Mouse (Mus musculus) gastrocnemius, postnatal 14 days (tissue): ENCODE measurements around the gene Adam19. TPM values are rescaled to one million over a fixed set of nuclear protein-coding genes. Genes with fewer than 3 reads are reported as not detected.
A peak's percentile ranks its signal among the peaks of the same experiment; 100 is the strongest.

ENCODE experiments used
- DNase-seq: peaks from one replicate; pipeline ENCODE4 v3.0.0; 2021; ENCODE audit warnings: mixed read lengths
- intact Hi-C: fragments of 180-260 bp; cut with DNase I; formaldehyde crosslinking; loops from one replicate; pipeline ENCODE4 v1.15.1; 2025; ENCODE audit warnings: low total_unique reads
- long read RNA-seq, 2 experiments: library from polyadenylated mRNA; stranded (forward); transcript quantifications; one replicate each; pipeline ENCODE4 v2.0.0; 2021
- total RNA-seq, 2 experiments: library from RNA; stranded (reverse); gene quantifications; 2 replicates each; pipeline ENCODE4 v1.2.3; 2021

The Adam19 gene
- total RNA-seq: 10 to 100 TPM; 13.0 to 22.2 TPM
- long read RNA-seq, experiment 1, partial matches to known transcripts: 0 of 5 reads
- long read RNA-seq, experiment 1, other reads (novel, unspliced or antisense): 5 of 5 reads
- long read RNA-seq, experiment 2, full-length matches to known transcripts: 2 of 9 reads
- long read RNA-seq, experiment 2, partial matches to known transcripts: 3 of 9 reads
- long read RNA-seq, experiment 2, other reads (novel, unspliced or antisense): 4 of 9 reads

- intact Hi-C loops: loop anchor here (5.0 kb wide), 1 partner anchor 71 kb away; no protein-coding TSS in a partner anchor
- peak; percentile 84 for DNase-seq
Measured at GRCm38 (mm10) chr11:46055896-46056769, at the start of gene Adam19. TSS of gene Adam19 (plus strand) at chr11:46055992.

GRCm38 (mm10) chr11:46016061-46016460 is 39.7 kb upstream of the Adam19 start:
- intact Hi-C loops: loop anchor here (5.0 kb wide), 1 partner anchor 196 kb away; no protein-coding TSS in a partner anchor
- DNase-seq: peak; percentile 63

GRCm38 (mm10) chr11:46020246-46020645 is 35.5 kb upstream of the Adam19 start:
- intact Hi-C loops: no loop called here

DNA sequence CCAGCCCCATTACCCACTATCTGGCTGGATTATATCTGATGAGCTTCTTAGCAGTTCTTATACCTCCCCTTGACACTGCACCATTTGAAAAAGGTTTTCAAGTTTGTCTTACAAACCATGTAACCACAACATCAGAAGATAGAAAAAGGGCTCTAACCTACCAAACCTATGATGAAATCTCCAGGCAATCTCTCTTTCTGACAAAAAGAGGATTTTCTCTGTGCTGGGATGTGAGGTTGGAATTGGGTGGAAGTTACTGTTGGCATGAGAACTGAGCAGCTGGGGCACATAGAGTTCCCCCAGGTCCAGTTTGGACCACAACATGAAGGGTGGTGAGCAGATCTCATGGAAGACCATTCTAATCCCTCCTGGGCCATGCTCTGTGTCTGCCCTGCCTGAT is 33.9 kb upstream of the Adam19 start:
- no peak for DNase-seq
- intact Hi-C loops: no loop called here

More at GRCm38 (mm10) chr11:46020246-46020645, 35.5 kb upstream of the Adam19 start:
- DNase-seq: no peak

DNA sequence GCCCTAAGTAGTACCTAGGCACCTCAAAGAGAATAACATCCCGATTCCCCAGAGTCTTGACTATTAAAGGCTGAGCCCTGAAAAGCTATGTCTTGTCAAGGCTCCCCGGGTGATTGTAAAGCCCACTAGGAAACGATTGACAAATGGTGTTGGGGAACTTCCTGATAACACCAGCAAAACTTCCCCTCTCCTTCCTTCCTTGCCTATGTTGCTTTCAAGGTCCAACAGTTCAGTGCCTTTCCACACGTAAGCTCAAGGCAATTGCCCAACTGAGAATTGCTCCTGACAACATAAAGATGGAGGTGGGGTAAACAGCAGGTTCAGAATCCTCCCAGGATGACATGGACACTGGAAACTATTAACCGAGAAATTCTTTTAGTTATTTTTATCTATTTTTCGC is 32.8 kb upstream of the Adam19 start:
- intact Hi-C loops: no loop called here
- no peak for DNase-seq

- intact Hi-C loops: no loop called here
- DNase-seq: peak; percentile 63
Measured at GRCm38 (mm10) chr11:46025962-46026392, 29.8 kb upstream of the Adam19 start.

DNA sequence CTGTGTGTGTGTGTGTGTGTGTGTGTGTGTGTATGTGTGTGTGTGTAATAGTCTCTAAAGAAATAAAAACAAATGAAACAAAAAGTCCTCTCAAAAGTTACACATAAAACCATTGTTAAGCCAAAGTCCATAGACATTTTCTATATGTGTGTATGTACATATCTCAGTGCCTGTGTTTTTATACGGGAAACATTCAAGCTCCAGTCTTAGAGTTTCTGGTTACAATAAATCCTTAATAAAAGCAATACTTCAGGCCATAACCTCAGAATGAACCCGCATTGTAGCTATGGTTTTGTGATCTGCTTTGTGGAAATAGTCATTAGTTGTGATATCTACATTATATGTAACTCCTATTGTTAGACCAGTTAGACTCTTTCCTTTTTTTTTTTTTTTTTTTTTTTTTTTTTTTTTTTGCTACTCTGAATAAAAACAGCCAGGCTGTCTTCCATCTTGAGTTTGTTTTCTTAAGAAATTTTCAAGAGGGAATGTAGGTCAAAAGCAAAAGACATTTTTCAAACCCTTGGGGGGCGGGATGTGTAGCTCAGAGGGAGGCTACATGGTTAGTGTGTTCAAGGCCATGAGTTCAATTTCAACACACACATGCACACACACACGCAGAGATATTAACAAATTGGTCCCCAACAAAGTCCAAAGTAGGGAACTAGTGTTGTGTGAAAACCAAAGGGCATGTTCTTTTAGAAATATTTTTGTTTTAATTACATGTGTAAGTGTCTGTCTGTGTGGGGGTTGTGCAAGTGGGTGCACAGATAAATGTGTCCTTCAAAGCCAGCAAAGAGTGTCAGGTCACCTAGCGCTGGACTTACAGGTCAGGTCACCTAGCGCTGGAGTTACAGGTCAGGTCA is 27.6 kb upstream of the Adam19 start:
- no peak for DNase-seq
- intact Hi-C loops: no loop called here

GRCm38 (mm10) chr11:46029485-46029884 is 26.3 kb upstream of the Adam19 start:
- DNase-seq: no peak
- intact Hi-C loops: no loop called here

- intact Hi-C loops: no loop called here
- no peak for DNase-seq
Measured at GRCm38 (mm10) chr11:46030026-46030425, 25.8 kb upstream of the Adam19 start.

DNA sequence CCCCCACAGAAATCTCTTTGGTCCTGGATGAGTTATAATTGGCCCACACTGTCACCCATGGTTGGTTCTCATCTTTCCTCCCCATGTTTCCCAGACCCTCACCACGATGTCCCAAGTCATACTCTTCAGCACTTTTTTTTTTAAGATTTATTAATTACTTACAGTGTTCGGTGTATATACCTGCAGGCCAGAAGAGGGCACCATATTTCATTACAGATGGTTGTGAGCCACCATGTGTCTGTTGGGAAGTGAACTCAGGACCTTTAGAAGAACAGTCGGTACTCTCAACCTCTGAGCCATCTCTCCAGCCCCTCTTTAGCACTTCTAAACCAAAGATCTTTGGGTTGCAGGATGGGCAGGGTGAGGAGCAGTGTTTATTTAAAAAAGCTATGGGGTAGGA is 24.3 kb upstream of the Adam19 start:
- no peak for DNase-seq
- intact Hi-C loops: no loop called here

DNA sequence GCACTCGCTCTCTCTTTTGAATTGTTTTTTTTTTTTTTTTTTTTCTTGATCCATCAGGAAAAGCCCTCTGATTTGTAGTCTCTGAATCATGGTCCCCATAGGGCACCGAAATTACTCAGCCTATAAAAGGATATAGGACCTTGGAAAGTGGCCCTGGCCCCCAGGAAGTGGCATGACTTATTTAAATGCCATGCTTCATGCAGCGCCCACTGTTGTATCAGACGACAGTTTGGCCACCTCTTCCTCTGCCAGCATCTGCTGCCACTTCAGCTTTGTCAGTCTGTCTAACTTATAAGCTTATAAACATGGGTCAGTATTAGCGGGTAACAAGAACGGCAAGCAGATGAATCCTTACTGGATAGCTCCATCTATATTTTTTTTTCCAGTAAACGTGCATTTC is 22.8 kb upstream of the Adam19 start:
- intact Hi-C loops: no loop called here
- DNase-seq: no peak

- intact Hi-C loops: no loop called here
Measured at GRCm38 (mm10) chr11:46036374-46036773, 19.4 kb upstream of the Adam19 start.

GRCm38 (mm10) chr11:46038901-46039300 is 16.9 kb upstream of the Adam19 start:
- DNase-seq: no peak
- intact Hi-C loops: no loop called here

More at GRCm38 (mm10) chr11:46036374-46036773, 19.4 kb upstream of the Adam19 start:
- no peak for DNase-seq

DNA sequence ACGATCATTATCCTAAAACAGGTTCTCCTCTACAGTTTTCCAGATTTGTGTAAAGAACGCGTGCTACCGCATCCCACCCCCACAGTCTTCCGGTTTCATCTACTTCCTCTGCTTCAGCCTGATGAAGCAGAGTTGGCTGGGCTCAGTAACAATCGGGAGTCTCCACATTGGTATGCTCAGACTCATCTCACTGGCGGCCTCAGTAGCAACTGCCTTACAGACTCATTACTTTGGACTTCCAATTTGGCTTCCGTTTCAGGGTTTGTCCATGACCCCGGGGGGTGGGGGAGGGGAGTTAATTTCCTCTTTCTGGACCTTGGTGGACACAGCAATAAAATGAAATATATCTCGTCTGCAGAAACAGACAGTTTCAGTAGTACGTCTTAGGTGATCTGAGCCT is 16.5 kb upstream of the Adam19 start:
- DNase-seq: peak; percentile 52
- intact Hi-C loops: no loop called here

DNA sequence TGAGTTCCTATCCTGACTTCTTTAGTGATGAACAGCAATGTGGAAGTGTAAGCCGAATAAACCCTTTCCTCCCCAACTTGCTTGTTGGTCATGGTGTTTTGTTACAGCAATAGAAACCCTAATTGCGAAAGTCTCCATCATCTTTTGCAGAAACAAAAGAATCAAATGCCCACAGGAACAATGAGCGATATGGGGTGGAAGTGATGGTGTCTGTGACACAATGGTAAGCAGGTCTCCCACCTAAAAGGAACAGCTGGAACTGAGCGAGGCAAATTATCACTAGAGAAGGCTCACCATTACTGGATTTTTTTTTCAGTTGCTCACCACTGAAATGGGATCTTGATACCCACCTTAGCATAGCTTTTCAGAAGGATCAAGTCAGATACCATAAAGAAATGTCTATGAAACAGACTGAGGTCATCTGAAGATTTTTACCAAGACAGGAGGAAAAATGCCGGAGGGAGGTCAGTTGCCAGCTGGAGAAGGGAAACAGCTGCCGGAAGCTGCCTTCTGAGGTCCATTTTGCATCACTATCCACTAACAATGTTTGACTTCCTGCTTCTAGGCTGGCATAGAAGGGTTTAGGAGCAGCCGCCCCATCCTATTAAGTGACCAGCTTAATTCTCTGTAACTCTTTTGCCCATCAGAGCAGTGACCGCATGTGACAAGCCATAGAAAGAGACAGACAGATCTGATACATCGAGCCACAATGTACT is 14.8 kb upstream of the Adam19 start:
- intact Hi-C loops: no loop called here
- no peak for DNase-seq

- DNase-seq: no peak
- intact Hi-C loops: no loop called here
Measured at GRCm38 (mm10) chr11:46041607-46042267, 14.1 kb upstream of the Adam19 start.

DNA sequence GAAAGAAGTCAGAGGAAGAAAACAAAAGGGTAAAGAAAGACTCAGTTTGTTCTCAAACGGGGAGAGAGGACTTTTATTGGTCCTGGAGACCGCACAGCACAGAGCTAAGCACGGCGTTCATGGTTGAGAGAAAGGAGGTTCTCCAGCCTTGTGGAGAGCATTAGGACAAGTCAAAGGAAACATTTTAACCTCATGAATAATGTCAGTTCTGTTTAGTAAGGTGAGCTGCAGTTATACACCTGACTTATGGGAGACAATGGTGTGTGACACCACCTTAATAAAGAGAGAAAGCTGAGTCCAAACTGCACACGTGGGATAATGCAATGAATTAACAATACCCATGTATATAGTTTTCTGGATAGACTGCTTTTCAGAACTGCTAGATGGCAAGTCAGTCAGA is 11.0 kb upstream of the Adam19 start:
- intact Hi-C loops: no loop called here
- no peak for DNase-seq

DNA sequence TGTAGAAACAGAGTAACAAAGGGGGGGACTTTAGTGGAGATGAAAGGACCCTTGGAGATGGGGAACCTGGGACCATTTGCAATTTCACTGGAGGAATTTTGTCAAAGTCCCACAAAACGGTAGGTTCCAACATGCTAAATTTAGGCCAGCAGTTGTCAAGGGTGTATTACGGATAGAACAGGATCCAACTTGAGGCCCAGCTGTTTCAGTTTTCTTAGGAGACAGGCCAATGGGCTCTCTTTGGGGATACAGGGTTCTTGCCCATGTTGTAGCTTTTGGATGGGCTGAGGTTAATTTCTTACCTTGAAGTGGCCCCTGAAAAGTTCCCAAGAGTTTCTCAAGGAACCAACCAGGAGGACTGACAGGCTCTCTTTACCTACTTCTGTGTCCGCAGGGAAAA is 8.5 kb upstream of the Adam19 start:
- DNase-seq: no peak
- intact Hi-C loops: no loop called here
